28 mouse cellular contexts compared by ENCODE assay signal in genomic region chr2:143975146-143975649, GRCm38 (mm10). TPM values are rescaled to one million over a fixed set of nuclear protein-coding genes. Genes with fewer than 3 reads are reported as not detected.
"Had no signal": no experiment of that assay in that cellular context is flagged by ENCODE, and none has a peak within 500 bp of the region (broad histone marks: within the 10 kb centered on the region; RNA-seq: fewer than 3 reads in every experiment).

No protein-coding gene starts in this region.

- H3K27me3 ChIP-seq: limb, embryonic 13.5 days; liver, embryonic 12.5 days; liver, embryonic 15.5 days; lung, embryonic 15.5 days; neural tube, embryonic 12.5 days; neural tube, embryonic 15.5 days; stomach, embryonic 15.5 days had no signal

- H3K27ac ChIP-seq: limb, embryonic 10.5 days; limb, embryonic 13.5 days; liver, embryonic 12.5 days; liver, embryonic 15.5 days; lung, embryonic 15.5 days; neural tube, embryonic 12.5 days; neural tube, embryonic 15.5 days; stomach, embryonic 15.5 days had no signal

- ATAC-seq: liver, embryonic 12.5 days had no signal

- H3K4me3 ChIP-seq: limb, embryonic 10.5 days; limb, embryonic 13.5 days; liver, embryonic 12.5 days; liver, embryonic 15.5 days; lung, embryonic 15.5 days; neural tube, embryonic 12.5 days; neural tube, embryonic 15.5 days; stomach, embryonic 15.5 days had no signal

- DNase-seq: kidney, adult 9 months; kidney, postnatal 36 days; layer of hippocampus, postnatal 36 days; liver; lung, adult 18-20 months; lung, postnatal 10 days; lung, postnatal 36 days; midbrain, embryonic 14.5 days; right cerebral cortex, adult 18-20 months; right cerebral cortex, postnatal 25 days; spleen, adult 18-20 months; thymus, postnatal 25 days had no signal

- H3K4me1 ChIP-seq: limb, embryonic 10.5 days; lung, embryonic 15.5 days; neural tube, embryonic 12.5 days; neural tube, embryonic 15.5 days; stomach, embryonic 15.5 days had no signal

- H3K9ac ChIP-seq: limb, embryonic 13.5 days; liver, embryonic 12.5 days; liver, embryonic 15.5 days; lung, embryonic 15.5 days; neural tube, embryonic 12.5 days; neural tube, embryonic 15.5 days; stomach, embryonic 15.5 days had no signal

- H3K9me3 ChIP-seq: limb, embryonic 10.5 days; limb, embryonic 13.5 days; liver, embryonic 12.5 days; liver, embryonic 15.5 days; lung, embryonic 15.5 days; neural tube, embryonic 12.5 days; neural tube, embryonic 15.5 days; stomach, embryonic 15.5 days had no signal

RNA-seq across cellular contexts. Expression of gene Banf2, which starts 57.7 kb away (rescaled TPM):
- total RNA-seq: layer of hippocampus, adult 8-10 months; layer of hippocampus, postnatal 10 days; layer of hippocampus, postnatal 36 days; left cerebral cortex, postnatal 25 days; megakaryocyte progenitor cell, adult 5-6 weeks; megakaryocyte-erythroid progenitor cell, adult 5-6 weeks had no signal
- polyA plus RNA-seq: kidney, embryonic 16.5 days; limb, embryonic 10.5 days; limb, embryonic 13.5 days; liver, embryonic 12.5 days; liver, embryonic 15.5 days; lung, embryonic 15.5 days; midbrain, embryonic 11.5 days; midbrain, embryonic 14.5 days; neural tube, embryonic 12.5 days; neural tube, embryonic 15.5 days; thymus, postnatal 0 days had no signal
